Mouse (Mus musculus): Measurements from ENCODE around the gene Mfsd7a. TPM values are rescaled to one million over a fixed set of nuclear protein-coding genes. Genes with fewer than 3 reads are reported as not detected.
"Not testable (repeated sequence)": the region's sequence is repeated elsewhere in the genome, so short reads cannot be mapped to it uniquely, and the experiment has no call there.

Gene Mfsd7a
- polyA plus RNA-seq (2014; fragmentation: Nextera tagmentation; extraction: Ambion mirVana), result 0.08 and 0.15 TPM in 2 replicates

DNA sequence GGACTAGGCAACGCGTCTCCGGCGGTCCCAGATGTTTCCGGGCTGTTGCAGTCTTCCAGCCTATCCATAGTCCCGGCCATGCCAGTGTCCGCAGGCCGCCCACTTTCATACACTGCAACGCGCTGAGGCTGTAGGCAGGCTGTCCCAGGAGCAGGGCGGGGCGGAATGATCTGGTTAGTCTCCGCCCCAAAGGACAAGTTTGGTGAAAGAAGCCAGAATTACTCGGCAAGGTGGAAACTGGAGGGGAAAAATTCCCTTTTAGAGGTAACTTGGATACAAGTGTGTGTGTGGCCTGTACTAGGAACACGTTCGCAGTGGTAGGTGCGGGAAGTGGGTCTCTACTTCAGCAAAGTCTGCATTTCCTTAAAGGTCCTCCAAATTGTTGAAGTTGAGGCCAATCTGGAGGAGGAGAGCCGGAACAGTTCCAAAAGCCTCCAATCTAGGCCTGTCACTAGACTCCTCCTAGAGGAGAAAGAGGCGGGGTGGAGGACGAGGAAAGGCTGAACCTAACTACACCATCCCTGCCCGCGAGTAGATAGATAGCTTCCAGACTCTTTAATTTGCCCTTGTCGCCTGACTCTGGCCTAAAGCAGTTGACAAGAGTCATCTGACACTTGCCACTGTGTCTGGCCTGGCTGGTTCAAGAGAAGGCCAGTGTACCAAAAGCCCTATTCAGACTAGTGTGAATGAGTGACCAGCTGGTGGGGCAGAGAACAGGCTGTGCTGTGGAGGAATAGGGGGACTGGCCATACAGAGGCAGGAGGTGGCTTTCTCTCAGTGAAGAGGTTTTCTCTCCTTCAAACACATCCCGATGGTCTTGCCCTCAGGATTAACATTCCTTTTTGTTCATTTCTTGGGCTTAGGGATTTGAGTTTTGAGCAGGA is at the start of gene Mfsd7a:
Gene Mfsd7a (minus strand): TSS at position 107 of the 884 bp plus-strand sequence.
- Histone ChIP-seq H3K27me3 (ENCODE audit: control insufficient read depth, insufficient read depth, low read length) (no peaks in the 10 kb centered on the region), H3K36me3 (ENCODE audit: control insufficient read depth, insufficient read depth, low read length) (no peaks in the 10 kb centered on the region), H3K4me2 (ENCODE audit: low read length) (peak within 1 kb of the TSS; percentile 74), H3K4me1 (ENCODE audit: control insufficient read depth in 2 of 2, insufficient read depth in 2 of 2, low read length in 2 of 2) (peaks cover 11 to 15% of the 10 kb centered on the region in 2 experiments), H3K4me3 (ENCODE audit: control insufficient read depth in 1 of 2, insufficient read depth in 1 of 2, low read depth in 1 of 2, low read length in 2 of 2) (peak within 1 kb of the TSS; percentile 43 to 45), H3K9ac (ENCODE audit: low read length) (peak within 1 kb of the TSS; percentile 65), H3K27ac (replicated peaks in 1 of 2; ENCODE audit: control insufficient read depth in 1 of 2, insufficient read depth in 1 of 2, low read depth in 2 of 2, low read length in 2 of 2) (peak within 1 kb of the TSS; percentile 18 to 55), H3K9me3 (ENCODE audit: control insufficient read depth, low read length) (no peaks in the 10 kb centered on the region)
- ATAC-seq (ENCODE audit: insufficient number of reproducible peaks, insufficient read depth, low FRiP score, low read depth), result peak; percentile 89
- 6% methylated on average over 24 of the region's 24 CpGs for WGBS

DNA sequence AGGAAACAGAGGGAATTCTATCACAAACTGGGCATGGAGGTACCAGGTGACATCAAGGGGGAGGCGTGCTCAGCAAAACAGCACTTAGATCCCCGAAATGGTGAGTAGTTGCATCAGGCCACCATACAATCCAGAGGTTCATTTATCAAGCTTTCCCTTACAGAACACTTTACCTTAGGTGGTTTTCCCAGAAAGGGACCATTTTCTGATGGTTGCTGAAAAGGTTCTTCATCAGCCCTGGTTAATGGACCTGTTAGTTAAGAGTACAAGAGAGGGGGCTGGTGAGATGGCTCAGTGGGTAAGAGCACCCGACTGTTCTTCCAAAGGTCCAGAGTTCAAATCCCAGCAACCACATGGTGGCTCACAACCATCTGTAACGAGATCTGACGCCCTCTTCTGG is 37.5 kb upstream of the Mfsd7a start:
- WGBS, result 100% methylated on average over 3 of the region's 5 CpGs
- peaks cover 89% of the 10 kb centered on the region for H3K36me3 ChIP-seq (ENCODE audit: control insufficient read depth, insufficient read depth, low read length)
- not testable (repeated sequence) for H3K9me3 ChIP-seq (ENCODE audit: control insufficient read depth, low read length); H3K27ac ChIP-seq (replicated peaks in 1 of 2; ENCODE audit: control insufficient read depth in 1 of 2, insufficient read depth in 1 of 2, low read depth in 2 of 2, low read length in 2 of 2); H3K4me1 ChIP-seq (ENCODE audit: control insufficient read depth in 2 of 2, insufficient read depth in 2 of 2, low read length in 2 of 2); ATAC-seq (ENCODE audit: insufficient number of reproducible peaks, insufficient read depth, low FRiP score, low read depth); H3K4me2 ChIP-seq (ENCODE audit: low read length); H3K27me3 ChIP-seq (ENCODE audit: control insufficient read depth, insufficient read depth, low read length); H3K4me3 ChIP-seq (ENCODE audit: control insufficient read depth in 1 of 2, insufficient read depth in 1 of 2, low read depth in 1 of 2, low read length in 2 of 2); H3K9ac ChIP-seq (ENCODE audit: low read length)

DNA sequence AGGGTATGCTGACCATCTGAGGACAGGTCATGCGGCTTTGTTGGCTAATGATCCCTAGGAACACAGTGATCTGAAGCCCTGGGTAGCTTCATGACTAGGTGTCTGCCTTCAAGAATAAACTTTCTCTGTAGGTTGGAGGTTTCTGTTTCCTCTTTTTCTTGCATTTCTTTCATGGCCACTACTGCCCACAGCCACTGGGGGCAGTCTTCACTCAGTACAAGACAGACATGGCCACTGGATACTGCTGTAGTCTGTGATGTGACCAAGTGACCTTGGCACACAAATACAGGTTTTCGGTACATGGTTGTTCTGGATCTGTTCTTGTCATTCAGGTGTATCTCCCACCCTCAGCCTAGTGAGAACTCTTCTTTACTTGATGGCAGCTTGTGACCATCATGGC is 36.5 kb upstream of the Mfsd7a start:
- 95% methylated on average over 2 of the region's 2 CpGs for WGBS
- no peak overlapping the region for H3K27ac ChIP-seq (replicated peaks in 1 of 2; ENCODE audit: control insufficient read depth in 1 of 2, insufficient read depth in 1 of 2, low read depth in 2 of 2, low read length in 2 of 2)
- ATAC-seq (ENCODE audit: insufficient number of reproducible peaks, insufficient read depth, low FRiP score, low read depth), result no peak
- peaks cover 80% of the 10 kb centered on the region for H3K36me3 ChIP-seq (ENCODE audit: control insufficient read depth, insufficient read depth, low read length)
- no peaks in the 10 kb centered on the region for H3K4me1 ChIP-seq (ENCODE audit: control insufficient read depth in 2 of 2, insufficient read depth in 2 of 2, low read length in 2 of 2)
- H3K4me2 ChIP-seq (ENCODE audit: low read length), result no peak overlapping the region
- H3K27me3 ChIP-seq (ENCODE audit: control insufficient read depth, insufficient read depth, low read length), result no peaks in the 10 kb centered on the region
- H3K9ac ChIP-seq (ENCODE audit: low read length), result no peak overlapping the region
- H3K4me3 ChIP-seq (ENCODE audit: control insufficient read depth in 1 of 2, insufficient read depth in 1 of 2, low read depth in 1 of 2, low read length in 2 of 2), result no peak overlapping the region
- H3K9me3 ChIP-seq (ENCODE audit: control insufficient read depth, low read length), result no peaks in the 10 kb centered on the region

DNA sequence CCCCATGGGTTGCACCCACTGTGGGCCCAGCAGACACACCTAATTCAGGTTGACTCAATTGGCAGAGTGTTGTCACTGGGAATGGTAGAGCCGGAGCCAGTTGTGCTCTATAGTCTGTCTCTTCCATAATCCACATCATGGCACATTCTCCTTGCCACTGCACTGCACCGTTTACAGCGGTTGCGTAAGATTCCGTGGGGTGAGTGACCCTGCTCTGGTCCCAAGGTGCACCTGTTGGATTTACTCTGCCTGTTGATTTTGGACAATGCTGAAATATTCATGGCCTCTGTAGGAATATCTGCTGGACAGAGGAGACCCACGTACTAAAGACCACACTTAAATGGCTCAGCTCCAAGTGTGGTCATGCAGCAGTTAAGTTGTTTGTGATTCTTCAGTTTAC is 34.3 kb upstream of the Mfsd7a start:
- WGBS, result 91% methylated on average over 6 of the region's 6 CpGs
- ATAC-seq (ENCODE audit: insufficient number of reproducible peaks, insufficient read depth, low FRiP score, low read depth), result no peak
- Histone ChIP-seq H3K36me3 (ENCODE audit: control insufficient read depth, insufficient read depth, low read length) (peaks cover 72% of the 10 kb centered on the region), H3K4me1 (ENCODE audit: control insufficient read depth in 2 of 2, insufficient read depth in 2 of 2, low read length in 2 of 2) (no peaks in the 10 kb centered on the region), H3K4me2 (ENCODE audit: low read length) (no peak overlapping the region), H3K27ac (replicated peaks in 1 of 2; ENCODE audit: control insufficient read depth in 1 of 2, insufficient read depth in 1 of 2, low read depth in 2 of 2, low read length in 2 of 2) (no peak overlapping the region), H3K27me3 (ENCODE audit: control insufficient read depth, insufficient read depth, low read length) (no peaks in the 10 kb centered on the region), H3K9me3 (ENCODE audit: control insufficient read depth, low read length) (no peaks in the 10 kb centered on the region), H3K9ac (ENCODE audit: low read length) (no peak overlapping the region), H3K4me3 (ENCODE audit: control insufficient read depth in 1 of 2, insufficient read depth in 1 of 2, low read depth in 1 of 2, low read length in 2 of 2) (no peak overlapping the region)

DNA sequence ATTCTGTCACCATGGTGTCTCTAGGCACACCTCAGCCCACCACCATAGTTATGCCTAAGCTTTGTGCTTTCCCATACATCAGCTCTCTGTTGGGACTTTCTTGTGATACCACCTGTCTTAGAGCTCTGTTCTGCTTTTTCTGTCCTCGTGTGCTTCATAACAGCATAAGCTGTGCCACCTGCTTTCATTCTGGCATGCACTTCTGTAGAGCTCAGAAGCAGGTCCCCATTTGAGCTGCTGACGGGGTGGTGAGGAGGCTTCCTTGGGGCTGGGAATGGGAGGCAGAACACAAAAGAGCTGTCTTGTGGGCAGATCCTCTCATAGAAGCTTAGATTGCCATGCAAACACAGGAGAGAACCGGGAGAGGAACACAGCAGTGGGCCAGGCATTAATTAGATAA is 27.3 kb upstream of the Mfsd7a start:
- no peak for ATAC-seq (ENCODE audit: insufficient number of reproducible peaks, insufficient read depth, low FRiP score, low read depth)
- Histone ChIP-seq H3K27ac (replicated peaks in 1 of 2; ENCODE audit: control insufficient read depth in 1 of 2, insufficient read depth in 1 of 2, low read depth in 2 of 2, low read length in 2 of 2) (no peak overlapping the region), H3K4me2 (ENCODE audit: low read length) (no peak overlapping the region), H3K4me3 (ENCODE audit: control insufficient read depth in 1 of 2, insufficient read depth in 1 of 2, low read depth in 1 of 2, low read length in 2 of 2) (no peak overlapping the region), H3K36me3 (ENCODE audit: control insufficient read depth, insufficient read depth, low read length) (peaks cover 78% of the 10 kb centered on the region), H3K9ac (ENCODE audit: low read length) (no peak overlapping the region), H3K9me3 (ENCODE audit: control insufficient read depth, low read length) (no peaks in the 10 kb centered on the region), H3K27me3 (ENCODE audit: control insufficient read depth, insufficient read depth, low read length) (no peaks in the 10 kb centered on the region), H3K4me1 (ENCODE audit: control insufficient read depth in 2 of 2, insufficient read depth in 2 of 2, low read length in 2 of 2) (no peaks in the 10 kb centered on the region)
- WGBS, result 93% methylated on average over 3 of the region's 3 CpGs

DNA sequence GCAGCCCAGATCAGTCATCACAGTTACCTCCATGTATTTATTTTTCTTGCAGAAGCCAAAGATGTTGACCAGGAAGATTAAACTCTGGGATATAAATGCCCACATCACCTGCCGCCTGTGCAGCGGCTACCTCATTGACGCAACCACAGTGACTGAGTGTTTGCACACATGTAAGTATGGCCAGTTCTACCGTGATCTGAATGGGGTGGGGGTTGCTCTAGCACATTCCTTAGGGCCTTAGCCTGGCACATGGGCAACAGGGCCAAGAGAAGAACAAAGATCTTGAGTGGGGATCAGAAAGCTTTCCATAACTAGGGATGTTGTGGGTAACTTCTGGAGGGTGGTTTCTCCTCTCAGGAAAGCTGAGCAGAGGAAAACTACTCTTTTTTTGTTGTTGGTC is 25.0 kb upstream of the Mfsd7a start:
- H3K36me3 ChIP-seq (ENCODE audit: control insufficient read depth, insufficient read depth, low read length), result peaks cover 72% of the 10 kb centered on the region
- no peak overlapping the region for H3K27ac ChIP-seq (replicated peaks in 1 of 2; ENCODE audit: control insufficient read depth in 1 of 2, insufficient read depth in 1 of 2, low read depth in 2 of 2, low read length in 2 of 2)
- H3K9me3 ChIP-seq (ENCODE audit: control insufficient read depth, low read length), result no peaks in the 10 kb centered on the region
- ATAC-seq (ENCODE audit: insufficient number of reproducible peaks, insufficient read depth, low FRiP score, low read depth), result no peak
- H3K4me3 ChIP-seq (ENCODE audit: control insufficient read depth in 1 of 2, insufficient read depth in 1 of 2, low read depth in 1 of 2, low read length in 2 of 2), result no peak overlapping the region
- 87% methylated on average over 4 of the region's 4 CpGs for WGBS
- no peaks in the 10 kb centered on the region for H3K27me3 ChIP-seq (ENCODE audit: control insufficient read depth, insufficient read depth, low read length)
- H3K9ac ChIP-seq (ENCODE audit: low read length), result no peak overlapping the region
- no peak overlapping the region for H3K4me2 ChIP-seq (ENCODE audit: low read length)
- peaks cover 0 to 4% of the 10 kb centered on the region in 2 experiments; a peak in 1 of 4 replicates for H3K4me1 ChIP-seq (ENCODE audit: control insufficient read depth in 2 of 2, insufficient read depth in 2 of 2, low read length in 2 of 2)

DNA sequence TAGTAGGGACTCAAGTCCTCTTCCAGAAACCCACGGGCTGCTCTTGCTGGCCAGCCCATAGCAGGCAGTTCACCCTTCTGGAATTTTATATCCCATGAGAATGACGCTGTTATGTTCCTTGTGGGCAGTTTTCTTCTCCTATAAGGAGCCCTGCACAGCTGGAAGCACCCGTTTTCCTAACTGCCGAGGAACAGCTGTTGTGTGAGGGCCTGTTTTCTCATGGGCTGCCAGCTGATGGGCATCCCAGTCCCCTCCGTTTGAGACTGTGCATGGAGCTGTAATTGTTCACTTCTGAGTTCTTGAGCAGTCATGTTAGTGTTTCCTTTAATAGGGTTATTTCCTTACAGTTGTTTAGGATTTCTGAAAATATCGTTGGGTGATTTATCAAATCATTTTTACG is 20.9 kb upstream of the Mfsd7a start:
- H3K4me3 ChIP-seq (ENCODE audit: control insufficient read depth in 1 of 2, insufficient read depth in 1 of 2, low read depth in 1 of 2, low read length in 2 of 2), result no peak overlapping the region
- 82% methylated on average over 7 of the region's 7 CpGs for WGBS
- H3K36me3 ChIP-seq (ENCODE audit: control insufficient read depth, insufficient read depth, low read length), result peaks cover 37% of the 10 kb centered on the region
- no peaks in the 10 kb centered on the region for H3K9me3 ChIP-seq (ENCODE audit: control insufficient read depth, low read length)
- no peak for ATAC-seq (ENCODE audit: insufficient number of reproducible peaks, insufficient read depth, low FRiP score, low read depth)
- H3K4me2 ChIP-seq (ENCODE audit: low read length), result no peak overlapping the region
- no peak overlapping the region for H3K9ac ChIP-seq (ENCODE audit: low read length)
- no peaks in the 10 kb centered on the region for H3K27me3 ChIP-seq (ENCODE audit: control insufficient read depth, insufficient read depth, low read length)
- peaks cover 6 to 33% of the 10 kb centered on the region in 2 experiments for H3K4me1 ChIP-seq (ENCODE audit: control insufficient read depth in 2 of 2, insufficient read depth in 2 of 2, low read length in 2 of 2)
- no peak overlapping the region for H3K27ac ChIP-seq (replicated peaks in 1 of 2; ENCODE audit: control insufficient read depth in 1 of 2, insufficient read depth in 1 of 2, low read depth in 2 of 2, low read length in 2 of 2)
